13 mouse cellular contexts compared by ENCODE assay signal in genomic region chr7:143178831-143179230, GRCm38 (mm10).
A peak's percentile ranks its signal among the peaks of the same experiment; 100 is the strongest.
DNase-seq lines count a peak whose midpoint lies in the region; ATAC-seq lines count a peak whose summit lies in the region.
"Had no signal": no experiment of that assay in that cellular context is flagged by ENCODE, and none has a peak within 500 bp of the region (broad histone marks: within the 10 kb centered on the region; RNA-seq: fewer than 3 reads in every experiment).

No protein-coding gene starts in this region.

- no peak for ATAC-seq in midbrain, embryonic 15.5 days (replicated peaks)
- ATAC-seq: activated CD4-positive, CD25-positive, alpha-beta regulatory T cell, adult 4 months; forebrain, embryonic 15.5 days had no signal

- peak overlapping the region; percentile 68 for H3K27ac ChIP-seq in midbrain, embryonic 10.5 days (replicated peaks)
- H3K27ac ChIP-seq in midbrain, embryonic 15.5 days: no peak overlapping the region
- H3K27ac ChIP-seq: embryonic facial prominence, embryonic 13.5 days; forebrain, embryonic 15.5 days; lung, embryonic 15.5 days; neural tube, embryonic 12.5 days had no signal

- DNase-seq in midbrain, embryonic 10.5 days (ENCODE audit: low spot score): peak; percentile 34
- DNase-seq in adrenal gland, postnatal 25 days: peak; percentile 60
- DNase-seq in heart, adult 9 months (ENCODE audit: low spot score in 2 of 2): peak; percentile 13 to 25
- peak; percentile 37 for DNase-seq in lung, postnatal 25 days (ENCODE audit: low spot score)
- no peak for DNase-seq in gastrocnemius, postnatal 25 days
- DNase-seq in urinary bladder, adult 2 months (ENCODE audit: low spot score): no peak
- DNase-seq: cerebellum, adult 18-20 months had no signal

- no peaks in the 10 kb centered on the region for H3K9me3 ChIP-seq in midbrain, embryonic 10.5 days (replicated peaks)
- H3K9me3 ChIP-seq in midbrain, embryonic 15.5 days: no peaks in the 10 kb centered on the region
- H3K9me3 ChIP-seq: embryonic facial prominence, embryonic 13.5 days; forebrain, embryonic 15.5 days; lung, embryonic 15.5 days; neural tube, embryonic 12.5 days had no signal

- WGBS in midbrain, embryonic 10.5 days: 35% methylated on average over 2 of the region's 2 CpGs
- WGBS in midbrain, embryonic 15.5 days: 15% methylated on average over 2 of the region's 2 CpGs

- no peaks in the 10 kb centered on the region for H3K27me3 ChIP-seq in midbrain, embryonic 10.5 days (ENCODE audit: low read depth, poor library complexity, severe bottlenecking)
- H3K27me3 ChIP-seq in midbrain, embryonic 15.5 days (replicated peaks): no peaks in the 10 kb centered on the region; the same call in 1 of the 2 replicates
- H3K27me3 ChIP-seq: embryonic facial prominence, embryonic 13.5 days; forebrain, embryonic 15.5 days; lung, embryonic 15.5 days had no signal

- H3K36me3 ChIP-seq in midbrain, embryonic 10.5 days: no peaks in the 10 kb centered on the region
- H3K36me3 ChIP-seq in midbrain, embryonic 15.5 days (replicated peaks): no peaks in the 10 kb centered on the region
- H3K36me3 ChIP-seq: embryonic facial prominence, embryonic 13.5 days; forebrain, embryonic 15.5 days; lung, embryonic 15.5 days; neural tube, embryonic 12.5 days had no signal

- peaks cover 25% of the 10 kb centered on the region for H3K4me1 ChIP-seq in midbrain, embryonic 10.5 days
- H3K4me1 ChIP-seq in midbrain, embryonic 15.5 days: peaks cover 7% of the 10 kb centered on the region

- no peak overlapping the region for H3K4me2 ChIP-seq in midbrain, embryonic 15.5 days
- H3K4me2 ChIP-seq: embryonic facial prominence, embryonic 13.5 days; forebrain, embryonic 15.5 days; lung, embryonic 15.5 days; neural tube, embryonic 12.5 days had no signal

- no peak overlapping the region for H3K9ac ChIP-seq in midbrain, embryonic 15.5 days
- H3K9ac ChIP-seq: embryonic facial prominence, embryonic 13.5 days; forebrain, embryonic 15.5 days; lung, embryonic 15.5 days; neural tube, embryonic 12.5 days had no signal

- H3K4me3 ChIP-seq in midbrain, embryonic 10.5 days: no peak overlapping the region
- no peak overlapping the region for H3K4me3 ChIP-seq in midbrain, embryonic 15.5 days
- H3K4me3 ChIP-seq: embryonic facial prominence, embryonic 13.5 days; forebrain, embryonic 15.5 days; lung, embryonic 15.5 days; neural tube, embryonic 12.5 days had no signal

Comparison
In these comparisons a context has a peak if more than half of its experiments do, and no peak if none do; other contexts are left out.
1. DNase-seq: peak in midbrain, embryonic 10.5 days (single experiment), adrenal gland, postnatal 25 days (single experiment), heart, adult 9 months (2 of 2) and lung, postnatal 25 days (single experiment); none in gastrocnemius, postnatal 25 days (single experiment) and urinary bladder, adult 2 months (single experiment).